Mouse (Mus musculus) cerebellum, postnatal 14 days (tissue): ENCODE measurements at regions not wholly inside any gene's neighbourhood (a gene's known extent, or its start where the extent isn't known, plus 50 kb on each side); places are given as distances from the start of the nearest gene placed in this dataset.
"Not testable (repeated sequence)": the region's sequence is repeated elsewhere in the genome, so short reads cannot be mapped to it uniquely, and the experiment has no call there.

Source experiments
- DNase-seq, 2 experiments: peaks; one replicate each; pipeline ENCODE4 v3.0.0; 2021; ENCODE audit warnings: mixed read lengths in 2 of 2

DNA sequence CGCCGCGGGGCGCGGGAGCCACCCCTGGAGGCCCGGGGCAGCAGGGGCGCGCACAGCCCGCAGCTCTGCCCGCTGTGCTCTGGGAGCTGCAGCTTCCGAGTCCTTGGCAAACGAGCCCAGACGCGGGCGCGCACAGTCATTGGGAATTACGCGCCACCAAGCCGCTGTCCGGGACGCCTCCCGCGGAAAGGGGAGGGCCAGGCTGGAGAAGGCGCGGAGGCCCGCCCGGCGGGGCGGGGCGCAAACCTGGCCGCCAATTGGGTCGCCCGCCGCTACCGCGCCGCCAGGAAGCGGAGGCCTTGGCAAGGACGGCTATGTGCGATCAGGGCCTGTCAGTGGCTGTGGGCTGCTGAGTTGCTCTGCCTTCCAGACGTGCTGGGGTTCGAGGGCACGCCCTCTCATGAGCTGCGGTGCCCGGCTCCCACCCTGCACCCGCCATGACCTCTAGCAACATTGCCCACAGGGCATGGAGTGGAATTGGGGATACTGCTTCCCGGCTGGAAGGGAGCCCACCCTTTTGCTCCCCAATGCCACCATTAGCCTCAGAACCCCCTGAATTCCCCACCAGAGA lies 739.1 kb upstream of the Ywhaq start:
- DNase-seq: peak; percentile 0

DNA sequence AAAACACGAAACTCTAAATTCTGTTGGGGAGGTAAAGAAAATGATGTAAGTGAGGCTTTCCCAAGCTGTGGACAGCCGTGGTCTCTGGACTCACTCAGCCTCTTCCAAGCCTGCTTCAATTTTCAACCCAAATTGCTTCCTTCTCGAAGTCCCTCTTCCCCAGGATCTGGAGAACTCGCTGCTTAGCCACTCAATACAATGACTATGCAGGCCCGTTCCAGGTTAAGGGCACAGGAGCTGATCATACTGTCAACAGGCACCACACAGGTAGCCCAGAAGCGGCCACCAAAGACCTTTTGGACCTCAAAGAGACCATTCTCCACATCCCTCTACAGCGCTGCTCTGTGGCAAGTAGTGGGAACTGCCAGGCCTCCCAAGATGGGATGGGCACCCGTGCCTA lies 737.9 kb upstream of the Ywhaq start:
- not testable (repeated sequence) for DNase-seq
